Mouse (Mus musculus) CD4-positive naive resting alpha-beta T cell, adult 57 days (primary cell): Measurements from ENCODE around the gene Crygn. TPM values are rescaled to one million over a fixed set of nuclear protein-coding genes. Genes with fewer than 3 reads are reported as not detected.

ENCODE experiments used
- total RNA-seq: library from RNA; stranded (reverse); gene quantifications from one replicate; pipeline ENCODE4 v1.2.4, GENCODE M21; 2023

Crygn gene
- not detected for total RNA-seq

DNA sequence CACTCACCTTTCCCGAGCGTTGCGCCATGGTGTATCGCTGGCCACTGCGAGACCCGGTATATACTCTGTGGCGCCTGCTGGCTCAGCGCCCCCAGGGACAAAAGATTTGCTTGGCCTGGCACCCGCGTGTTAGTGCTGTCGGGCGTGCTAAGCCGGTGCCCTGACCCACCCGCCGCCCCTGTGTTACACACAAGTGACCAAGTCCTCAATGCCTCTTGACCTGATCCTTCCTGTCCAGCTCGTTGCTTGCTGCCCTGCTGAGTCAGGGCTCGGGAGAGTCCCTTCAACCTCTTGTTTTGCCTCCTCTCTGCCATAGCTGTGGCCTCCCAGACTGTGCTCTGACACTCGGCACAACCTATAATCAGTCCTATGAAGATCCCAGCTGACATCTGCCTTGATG, at the start of gene Crygn:
Gene Crygn (minus strand): TSS at position 193 of the 400 bp plus-strand sequence.

DNA sequence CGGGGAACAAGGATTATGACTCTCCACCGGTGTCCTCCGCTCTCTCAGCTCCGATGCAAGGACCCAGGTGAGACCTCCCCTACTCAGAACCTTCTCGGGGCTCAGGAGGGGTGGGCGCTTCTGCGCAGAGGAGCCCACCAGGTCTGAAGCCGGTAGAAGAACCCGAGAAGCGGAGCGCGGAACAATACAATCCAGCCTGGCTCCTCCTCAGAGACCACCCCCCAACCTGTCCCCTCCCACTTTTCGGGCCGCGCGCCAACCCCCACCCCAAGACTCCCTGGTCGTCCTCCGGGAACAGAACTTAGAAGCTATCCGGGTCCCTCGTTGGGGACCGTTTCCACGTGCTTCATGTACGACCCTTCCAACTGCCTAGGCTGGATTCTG, 27.3 kb downstream of the Crygn start, which contains the start of gene Wdr86:
Gene Wdr86 (minus strand): TSS at position 240 of the 384 bp plus-strand sequence.

Other genes starting within 250 kb of the Crygn start
- gene Gbx1, start 230.8 kb downstream of the Crygn start, total RNA-seq: not detected
- not detected for gene Asb10, start 217.0 kb downstream of the Crygn start, total RNA-seq
- gene 4931409K22Rik, start 201.2 kb downstream of the Crygn start, total RNA-seq: not detected
- gene Abcf2, start 180.5 kb downstream of the Crygn start, total RNA-seq: 51.1 TPM
- gene Chpf2, start 171.3 kb downstream of the Crygn start, total RNA-seq: 34.1 TPM
- gene Smarcd3, start 133.6 kb downstream of the Crygn start, total RNA-seq: 0.56 TPM
- 91.8 TPM for gene Nub1, start 72.5 kb downstream of the Crygn start, total RNA-seq
- not detected for gene Wdr86, start 27.3 kb downstream of the Crygn start, total RNA-seq
- 63.5 TPM for gene Rheb, start 84.6 kb upstream of the Crygn start, total RNA-seq